Mouse (Mus musculus): Measurements from ENCODE around the gene Grm6. TPM values are rescaled to one million over a fixed set of nuclear protein-coding genes. Genes with fewer than 3 reads are reported as not detected.

Grm6 gene
- polyA plus RNA-seq, 1 experiment from 2014 or later: not detected

DNA sequence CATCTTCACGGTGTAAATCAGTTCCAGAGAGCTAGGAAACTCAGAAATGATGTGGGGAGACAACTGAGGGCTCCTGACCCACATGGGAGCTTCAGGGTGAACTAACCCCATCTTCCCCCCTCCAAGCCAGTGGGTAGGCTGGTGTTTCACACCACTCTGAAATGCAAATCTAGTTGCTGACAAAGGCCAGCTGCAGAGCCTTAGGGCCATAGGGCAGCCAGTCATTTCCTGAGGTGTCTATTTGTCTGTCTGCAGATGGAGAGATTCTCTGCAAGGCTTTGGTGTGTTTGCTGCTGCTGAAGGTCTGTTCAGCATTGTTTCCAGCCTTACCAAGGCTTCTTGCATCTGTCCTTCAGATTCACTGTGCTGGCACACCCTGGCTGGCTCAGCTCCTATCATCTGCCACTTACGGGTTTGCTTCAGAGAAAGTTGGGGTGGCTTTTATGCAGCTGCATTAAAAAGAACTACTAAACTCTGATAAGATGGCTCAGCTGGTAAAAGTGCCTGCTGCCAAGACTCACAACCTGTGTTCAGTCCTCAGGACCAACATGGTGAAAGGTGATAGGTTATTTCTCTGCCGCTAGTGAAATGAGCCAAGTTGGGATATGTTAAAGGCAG is 1.9 kb upstream of the Grm6 start:
- Histone ChIP-seq H3K4me3 (ENCODE audit: low read length) (no peak overlapping the region), H3K36me3 (ENCODE audit: control insufficient read depth, insufficient read depth, low read length) (no peaks in the 10 kb centered on the region), H3K9ac (ENCODE audit: low read length) (no peak overlapping the region), H3K9me3 (ENCODE audit: control insufficient read depth, low read length) (0 out of 2 replicates have a peak, but pooled peaks cover 3% of the 10 kb centered on the region), H3K4me1 (replicated peaks; ENCODE audit: control insufficient read depth, insufficient read depth, low read length) (peaks cover 7% of the 10 kb centered on the region), H3K27me3 (ENCODE audit: control insufficient read depth, insufficient read depth, low read depth, low read length) (peaks cover 52% of the 10 kb centered on the region), H3K4me2 (ENCODE audit: low read depth, low read length) (no peak overlapping the region), H3K27ac (ENCODE audit: low read length) (no peak overlapping the region)
- 35% methylated on average over 3 of the region's 3 CpGs for WGBS
- ATAC-seq (ENCODE audit: low read depth): no peak

DNA sequence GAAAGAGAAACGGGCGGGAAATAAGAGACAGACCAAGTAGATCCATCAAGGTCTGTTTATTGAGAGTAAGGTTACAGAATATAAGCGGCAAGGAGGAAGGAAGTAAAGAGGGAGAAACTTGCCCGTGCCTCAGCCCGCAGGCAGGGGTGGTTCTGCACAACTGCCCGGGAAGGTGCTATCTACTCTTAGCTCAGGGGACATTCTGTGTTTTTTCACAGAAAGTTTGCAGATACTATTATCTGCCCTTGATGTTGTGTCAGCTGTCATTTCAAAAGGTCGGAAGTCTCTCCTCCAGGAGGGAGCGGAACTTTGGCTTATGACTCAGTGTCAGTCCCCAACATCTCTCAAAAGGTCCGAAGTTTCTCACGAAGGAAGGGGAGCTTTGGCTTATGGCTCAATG is 1.2 kb upstream of the Grm6 start:
- Histone ChIP-seq H3K27ac (ENCODE audit: low read length) (no peak overlapping the region), H3K9ac (ENCODE audit: low read length) (no peak overlapping the region), H3K9me3 (ENCODE audit: control insufficient read depth, low read length) (0 out of 2 replicates have a peak, but pooled peaks cover 3% of the 10 kb centered on the region), H3K4me1 (replicated peaks; ENCODE audit: control insufficient read depth, insufficient read depth, low read length) (peaks cover 7% of the 10 kb centered on the region), H3K4me3 (ENCODE audit: low read length) (no peak overlapping the region), H3K36me3 (ENCODE audit: control insufficient read depth, insufficient read depth, low read length) (no peaks in the 10 kb centered on the region), H3K27me3 (ENCODE audit: control insufficient read depth, insufficient read depth, low read depth, low read length) (peaks cover 52% of the 10 kb centered on the region), H3K4me2 (ENCODE audit: low read depth, low read length) (no peak overlapping the region)
- no peak for ATAC-seq (ENCODE audit: low read depth)
- under 1% methylated on average over 10 of the region's 10 CpGs for WGBS

DNA sequence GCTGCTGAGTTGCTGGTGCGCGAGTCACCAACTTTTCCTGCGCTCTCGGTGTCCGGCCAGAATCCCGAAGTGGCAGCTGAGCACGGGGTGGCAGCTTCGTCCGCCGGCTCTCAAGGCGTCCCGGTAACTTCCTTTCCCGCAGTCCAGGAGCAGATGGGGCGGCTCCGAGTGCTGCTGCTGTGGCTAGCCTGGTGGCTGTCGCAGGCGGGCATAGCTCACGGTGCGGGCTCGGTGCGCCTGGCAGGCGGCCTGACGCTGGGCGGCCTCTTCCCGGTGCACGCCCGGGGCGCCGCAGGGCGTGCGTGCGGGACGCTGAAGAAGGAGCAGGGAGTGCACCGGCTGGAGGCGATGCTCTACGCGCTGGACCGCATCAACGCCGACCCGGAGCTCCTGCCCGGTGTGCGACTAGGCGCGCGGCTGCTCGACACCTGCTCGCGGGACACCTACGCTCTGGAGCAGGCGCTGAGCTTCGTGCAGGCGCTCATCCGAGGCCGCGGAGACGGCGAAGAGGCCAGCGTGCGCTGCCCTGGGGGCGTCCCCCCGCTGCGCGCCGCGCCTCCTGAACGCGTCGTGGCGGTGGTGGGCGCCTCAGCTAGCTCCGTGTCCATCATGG is 610 bp downstream of the Grm6 start:
- Histone ChIP-seq H3K9ac (ENCODE audit: low read length) (peak overlapping the region; percentile 26; the same call in 1 of the 2 replicates), H3K4me1 (replicated peaks; ENCODE audit: control insufficient read depth, insufficient read depth, low read length) (peaks cover 7% of the 10 kb centered on the region), H3K4me3 (ENCODE audit: low read length) (peak overlapping the region; percentile 44), H3K36me3 (ENCODE audit: control insufficient read depth, insufficient read depth, low read length) (no peaks in the 10 kb centered on the region), H3K27ac (ENCODE audit: low read length) (no peak overlapping the region), H3K27me3 (ENCODE audit: control insufficient read depth, insufficient read depth, low read depth, low read length) (peaks cover 52% of the 10 kb centered on the region), H3K9me3 (ENCODE audit: control insufficient read depth, low read length) (0 out of 2 replicates have a peak, but pooled peaks cover 3% of the 10 kb centered on the region), H3K4me2 (ENCODE audit: low read depth, low read length) (peak overlapping the region; percentile 70)
- WGBS: under 1% methylated on average over 45 of the region's 72 CpGs
- 0 out of 2 replicates have a peak, but pooled peaks have one; percentile 31 for ATAC-seq (ENCODE audit: low read depth)

DNA sequence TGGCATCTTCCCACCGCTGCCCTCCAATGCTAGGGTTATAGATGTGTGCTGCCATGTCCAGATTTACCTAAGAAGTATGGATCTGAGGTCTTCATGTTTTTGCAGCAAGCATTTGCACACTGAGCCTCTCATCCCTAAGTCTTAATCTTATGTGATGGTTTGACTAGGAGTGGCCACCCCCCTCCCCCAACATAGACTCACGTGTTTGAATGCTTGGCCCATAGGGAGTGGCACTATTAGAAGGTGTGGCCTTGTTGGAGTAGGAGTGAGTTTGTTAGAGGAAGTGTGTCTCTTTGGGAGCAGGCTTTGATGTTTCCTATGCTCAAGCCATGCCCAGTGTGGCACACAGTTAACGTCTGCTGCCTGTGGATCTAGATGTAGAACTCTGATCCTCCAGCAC is 28.2 kb downstream of the Grm6 start:
- Histone ChIP-seq H3K4me1 (replicated peaks; ENCODE audit: control insufficient read depth, insufficient read depth, low read length) (no peaks in the 10 kb centered on the region), H3K9me3 (ENCODE audit: control insufficient read depth, low read length) (peaks cover 4% of the 10 kb centered on the region; the same call in 1 of the 2 replicates), H3K4me2 (ENCODE audit: low read depth, low read length) (no peak overlapping the region), H3K4me3 (ENCODE audit: low read length) (no peak overlapping the region), H3K9ac (ENCODE audit: low read length) (no peak overlapping the region), H3K27ac (ENCODE audit: low read length) (no peak overlapping the region), H3K36me3 (ENCODE audit: control insufficient read depth, insufficient read depth, low read length) (peaks cover 27% of the 10 kb centered on the region), H3K27me3 (ENCODE audit: control insufficient read depth, insufficient read depth, low read depth, low read length) (no peaks in the 10 kb centered on the region)
- 85% methylated on average over 3 of the region's 3 CpGs for WGBS
- no peak for ATAC-seq (ENCODE audit: low read depth)

DNA sequence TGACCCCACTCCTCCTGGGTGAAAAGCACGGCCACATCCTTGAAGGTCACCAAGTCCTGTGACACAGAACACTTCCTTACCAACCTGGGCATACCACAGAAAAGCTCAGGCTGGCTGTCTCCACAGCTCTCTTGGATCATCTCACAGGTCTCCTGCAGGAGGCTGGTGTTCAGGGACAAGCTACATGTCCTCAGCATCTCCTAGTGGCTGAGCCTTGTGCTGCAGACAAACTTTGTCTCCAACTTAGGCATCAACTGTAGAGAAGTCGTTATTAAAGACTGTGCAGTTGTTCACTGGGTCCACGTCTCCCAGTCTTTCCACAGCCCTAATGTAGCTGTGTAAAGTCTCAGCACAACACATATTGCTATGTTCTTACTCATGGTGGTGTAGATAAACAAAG is 33.3 kb downstream of the Grm6 start:
- no peak for ATAC-seq (ENCODE audit: low read depth)
- H3K27ac ChIP-seq (ENCODE audit: low read length): no peak overlapping the region
- WGBS: 85% methylated on average over 3 of the region's 3 CpGs
- H3K4me1 ChIP-seq (replicated peaks; ENCODE audit: control insufficient read depth, insufficient read depth, low read length): peaks cover 6% of the 10 kb centered on the region; the same call in 1 of the 2 replicates
- H3K27me3 ChIP-seq (ENCODE audit: control insufficient read depth, insufficient read depth, low read depth, low read length): no peaks in the 10 kb centered on the region
- no peak overlapping the region for H3K4me2 ChIP-seq (ENCODE audit: low read depth, low read length)
- H3K9ac ChIP-seq (ENCODE audit: low read length): no peak overlapping the region
- no peak overlapping the region for H3K4me3 ChIP-seq (ENCODE audit: low read length)
- no peaks in the 10 kb centered on the region for H3K9me3 ChIP-seq (ENCODE audit: control insufficient read depth, low read length)
- peaks cover 10% of the 10 kb centered on the region for H3K36me3 ChIP-seq (ENCODE audit: control insufficient read depth, insufficient read depth, low read length)

DNA sequence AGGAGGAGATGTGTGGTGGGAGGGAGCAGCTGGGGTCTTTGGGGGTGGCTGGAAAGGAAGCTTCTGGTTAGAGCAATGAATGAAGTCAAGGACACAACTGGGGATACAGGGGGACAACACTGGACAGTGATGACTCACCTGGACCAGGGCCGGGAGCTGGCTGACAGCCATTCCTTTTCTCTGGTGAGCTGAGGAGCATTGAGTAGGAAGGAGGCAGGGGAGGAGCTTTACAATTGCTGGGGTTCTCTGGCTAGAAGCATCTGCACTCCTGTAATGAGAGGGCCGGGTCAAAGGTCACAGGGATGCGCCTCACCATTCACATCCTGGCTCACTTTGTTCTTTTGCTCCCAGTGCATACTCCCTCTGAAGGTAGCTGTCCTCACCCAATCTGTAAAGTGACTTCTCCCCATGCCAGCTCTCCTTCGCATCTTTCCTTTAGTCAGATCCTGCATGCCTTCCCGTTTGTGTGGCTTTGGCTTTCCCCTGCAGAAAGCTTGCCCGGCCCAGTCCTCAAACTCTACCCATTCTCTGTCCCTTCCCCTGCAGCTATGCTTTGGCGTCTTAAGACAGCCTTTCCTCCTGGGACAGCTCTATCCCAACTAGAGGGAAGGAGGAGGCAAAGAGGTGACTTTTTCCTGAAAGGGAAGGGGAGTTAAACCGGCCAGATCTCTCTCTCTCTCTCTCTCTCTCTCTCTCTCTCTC is 35.9 kb downstream of the Grm6 start:
- peak overlapping the region; percentile 52 for H3K4me3 ChIP-seq (ENCODE audit: low read length)

DNA sequence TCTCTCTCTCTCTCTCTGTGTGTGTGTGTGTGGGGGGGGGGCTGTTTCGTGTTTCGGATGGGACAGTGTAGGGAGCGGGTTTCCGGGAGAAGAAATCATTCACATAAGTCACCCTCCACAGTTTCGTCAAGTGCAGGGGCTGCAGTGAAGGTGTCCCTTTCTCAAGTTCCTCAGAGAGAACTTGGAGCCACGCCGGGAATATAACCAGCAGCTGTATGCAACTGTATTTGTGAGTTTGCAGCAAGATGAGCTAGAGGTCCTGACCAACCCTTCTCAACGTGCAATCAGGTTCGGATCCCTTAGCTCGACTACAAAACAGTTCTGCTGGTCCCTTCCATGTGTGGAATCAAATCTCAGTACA is 36.4 kb downstream of the Grm6 start:
- peak overlapping the region; percentile 75 for H3K4me2 ChIP-seq (ENCODE audit: low read depth, low read length)
- H3K9me3 ChIP-seq (ENCODE audit: control insufficient read depth, low read length): no peaks in the 10 kb centered on the region
- H3K9ac ChIP-seq (ENCODE audit: low read length): peak overlapping the region; percentile 64
- H3K4me1 ChIP-seq (replicated peaks; ENCODE audit: control insufficient read depth, insufficient read depth, low read length): peaks cover 6% of the 10 kb centered on the region; the same call in 1 of the 2 replicates
- WGBS: 4% methylated on average over 10 of the region's 10 CpGs
- ATAC-seq (ENCODE audit: low read depth): peak; percentile 27
- H3K4me3 ChIP-seq (ENCODE audit: low read length): peak overlapping the region; percentile 52
- 0 out of 2 replicates have a peak, but pooled peaks cover 2% of the 10 kb centered on the region for H3K36me3 ChIP-seq (ENCODE audit: control insufficient read depth, insufficient read depth, low read length)
- H3K27ac ChIP-seq (ENCODE audit: low read length): peak overlapping the region; percentile 34; the same call in 1 of the 2 replicates
- no peaks in the 10 kb centered on the region for H3K27me3 ChIP-seq (ENCODE audit: control insufficient read depth, insufficient read depth, low read depth, low read length)

More for the DNA sequence above, 35.9 kb downstream of the Grm6 start:
- H3K9ac ChIP-seq (ENCODE audit: low read length): peak overlapping the region; percentile 64
- ATAC-seq (ENCODE audit: low read depth): no peak
- 36% methylated on average over 8 of the region's 8 CpGs for WGBS
- H3K4me1 ChIP-seq (replicated peaks; ENCODE audit: control insufficient read depth, insufficient read depth, low read length): peaks cover 6% of the 10 kb centered on the region; the same call in 1 of the 2 replicates
- H3K27ac ChIP-seq (ENCODE audit: low read length): no peak overlapping the region
- H3K27me3 ChIP-seq (ENCODE audit: control insufficient read depth, insufficient read depth, low read depth, low read length): no peaks in the 10 kb centered on the region
- 0 out of 2 replicates have a peak, but pooled peaks cover 2% of the 10 kb centered on the region for H3K36me3 ChIP-seq (ENCODE audit: control insufficient read depth, insufficient read depth, low read length)
- H3K9me3 ChIP-seq (ENCODE audit: control insufficient read depth, low read length): no peaks in the 10 kb centered on the region
- H3K4me2 ChIP-seq (ENCODE audit: low read depth, low read length): peak overlapping the region; percentile 75

DNA sequence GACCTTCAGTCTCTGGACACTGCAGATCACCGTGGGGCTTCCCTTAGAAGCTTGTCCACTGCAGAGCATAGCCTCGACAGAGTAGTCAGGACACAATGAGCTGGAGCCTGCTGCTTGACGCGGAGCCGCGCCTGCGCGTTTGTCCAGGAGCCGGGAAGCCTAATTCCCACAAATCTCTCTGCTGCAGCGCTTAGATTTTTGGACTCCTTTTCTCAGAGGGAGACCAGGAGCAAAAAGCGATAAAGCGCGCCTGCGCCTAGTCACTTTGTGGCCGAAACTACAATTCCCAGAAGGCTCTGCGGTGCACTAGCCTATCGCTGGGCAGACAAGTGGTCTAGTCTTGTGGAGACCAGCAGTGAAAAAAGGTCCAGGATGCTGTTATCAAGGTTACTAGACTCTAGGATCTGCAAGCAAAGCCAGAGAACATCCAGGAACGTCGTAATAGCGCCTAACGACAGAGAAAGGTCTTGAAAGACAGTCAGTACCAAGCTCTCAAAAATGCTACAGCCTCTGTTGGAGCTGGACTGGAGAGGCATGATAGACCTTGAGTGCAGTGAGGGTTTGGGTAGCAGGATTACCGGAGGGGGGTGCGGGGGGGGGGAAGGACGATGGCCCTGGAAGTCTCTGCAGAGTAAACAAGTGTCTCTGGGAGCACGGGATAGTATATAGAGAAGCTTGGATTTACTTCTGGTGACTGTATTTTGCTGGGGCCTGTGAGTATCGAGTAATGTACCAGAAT is 37.1 kb downstream of the Grm6 start, which contains the start of gene Zfp454:
Gene Zfp454 (minus strand): TSS at position 262 of the 739 bp plus-strand sequence.
- H3K27me3 ChIP-seq (ENCODE audit: control insufficient read depth, insufficient read depth, low read depth, low read length): no peaks in the 10 kb centered on the region
- H3K9ac ChIP-seq (ENCODE audit: low read length): peak within 1 kb of the TSS; percentile 64
- H3K4me2 ChIP-seq (ENCODE audit: low read depth, low read length): peak within 1 kb of the TSS; percentile 75
- peaks cover 3% of the 10 kb centered on the region; the same call in 1 of the 2 replicates for H3K9me3 ChIP-seq (ENCODE audit: control insufficient read depth, low read length)
- H3K4me3 ChIP-seq (ENCODE audit: low read length): peak within 1 kb of the TSS; percentile 52
- H3K36me3 ChIP-seq (ENCODE audit: control insufficient read depth, insufficient read depth, low read length): no peaks in the 10 kb centered on the region
- ATAC-seq (ENCODE audit: low read depth): peak; percentile 98
- peaks cover 6% of the 10 kb centered on the region; the same call in 1 of the 2 replicates for H3K4me1 ChIP-seq (replicated peaks; ENCODE audit: control insufficient read depth, insufficient read depth, low read length)
- H3K27ac ChIP-seq (ENCODE audit: low read length): peak within 1 kb of the TSS; percentile 34; the same call in 1 of the 2 replicates
- WGBS: 4% methylated on average over 26 of the region's 26 CpGs
